Mouse (Mus musculus): Measurements from ENCODE around the gene Itgb6.

Itgb6 gene

DNA sequence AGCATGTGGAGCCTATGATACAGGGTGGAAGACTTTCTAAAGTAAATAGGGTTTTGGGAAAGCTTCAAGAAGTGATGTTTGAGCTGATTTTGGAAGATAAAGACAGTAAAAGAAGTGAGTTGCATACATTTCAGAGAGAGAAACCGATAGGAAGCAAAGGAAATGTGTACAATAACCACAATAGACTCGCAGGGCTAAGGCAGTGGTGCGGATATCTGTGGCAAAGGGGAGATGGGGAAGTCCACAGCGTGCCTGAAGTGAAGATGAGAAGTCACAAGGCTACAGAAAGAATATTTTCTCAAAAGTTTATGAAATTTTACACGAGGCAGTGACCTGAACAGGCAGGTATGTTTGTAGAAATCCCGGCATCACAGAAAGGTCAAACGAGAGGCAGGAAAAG, 100.3 kb downstream of the Itgb6 start:
- in situ Hi-C loops (cut with MboI): no loop called here

GRCm38 (mm10) chr2:60614758-60615157, 107.7 kb downstream of the Itgb6 start:
- in situ Hi-C loops (cut with MboI): no loop called here

- in situ Hi-C loops (cut with MboI): no loop called here
Observed at GRCm38 (mm10) chr2:60613857-60614228, 108.6 kb downstream of the Itgb6 start.

GRCm38 (mm10) chr2:60612906-60613856, 109.3 kb downstream of the Itgb6 start:
- in situ Hi-C loops (cut with MboI): no loop called here

- in situ Hi-C loops (cut with MboI): no loop called here
Observed at GRCm38 (mm10) chr2:60611622-60612021, 110.8 kb downstream of the Itgb6 start.

- in situ Hi-C loops (cut with MboI): no loop called here
Observed at GRCm38 (mm10) chr2:60609436-60610199, 112.8 kb downstream of the Itgb6 start.

DNA sequence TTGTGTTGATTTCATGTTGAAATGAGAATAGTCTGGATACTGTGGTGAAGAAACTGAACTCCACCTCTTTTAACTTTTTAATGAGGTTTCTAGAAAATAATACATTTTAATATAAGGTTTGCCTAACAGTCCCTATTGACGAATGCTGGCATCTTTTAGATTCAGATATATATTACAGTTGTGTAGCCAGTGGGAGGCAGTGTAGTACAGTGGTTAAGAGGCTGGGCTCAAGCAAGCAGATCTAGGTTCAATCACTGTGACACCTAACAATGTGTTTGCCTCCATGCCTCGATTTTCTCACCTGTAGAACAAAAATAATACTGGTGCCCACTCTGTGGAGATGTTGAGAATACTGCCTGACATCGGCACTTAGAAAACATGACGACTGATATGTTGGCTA, 114.5 kb downstream of the Itgb6 start:
- in situ Hi-C loops (cut with MboI): no loop called here

- in situ Hi-C loops (cut with MboI): no loop called here
Observed at GRCm38 (mm10) chr2:60601326-60601725, 121.1 kb downstream of the Itgb6 start.

- in situ Hi-C loops (cut with MboI): no loop called here
Observed at GRCm38 (mm10) chr2:60600863-60601262, 121.6 kb downstream of the Itgb6 start.

GRCm38 (mm10) chr2:60583416-60583815, 139.0 kb downstream of the Itgb6 start:
- in situ Hi-C loops (cut with MboI): no loop called here

- in situ Hi-C loops (cut with MboI): no loop called here
Observed at GRCm38 (mm10) chr2:60554561-60554960, 167.9 kb downstream of the Itgb6 start.

DNA sequence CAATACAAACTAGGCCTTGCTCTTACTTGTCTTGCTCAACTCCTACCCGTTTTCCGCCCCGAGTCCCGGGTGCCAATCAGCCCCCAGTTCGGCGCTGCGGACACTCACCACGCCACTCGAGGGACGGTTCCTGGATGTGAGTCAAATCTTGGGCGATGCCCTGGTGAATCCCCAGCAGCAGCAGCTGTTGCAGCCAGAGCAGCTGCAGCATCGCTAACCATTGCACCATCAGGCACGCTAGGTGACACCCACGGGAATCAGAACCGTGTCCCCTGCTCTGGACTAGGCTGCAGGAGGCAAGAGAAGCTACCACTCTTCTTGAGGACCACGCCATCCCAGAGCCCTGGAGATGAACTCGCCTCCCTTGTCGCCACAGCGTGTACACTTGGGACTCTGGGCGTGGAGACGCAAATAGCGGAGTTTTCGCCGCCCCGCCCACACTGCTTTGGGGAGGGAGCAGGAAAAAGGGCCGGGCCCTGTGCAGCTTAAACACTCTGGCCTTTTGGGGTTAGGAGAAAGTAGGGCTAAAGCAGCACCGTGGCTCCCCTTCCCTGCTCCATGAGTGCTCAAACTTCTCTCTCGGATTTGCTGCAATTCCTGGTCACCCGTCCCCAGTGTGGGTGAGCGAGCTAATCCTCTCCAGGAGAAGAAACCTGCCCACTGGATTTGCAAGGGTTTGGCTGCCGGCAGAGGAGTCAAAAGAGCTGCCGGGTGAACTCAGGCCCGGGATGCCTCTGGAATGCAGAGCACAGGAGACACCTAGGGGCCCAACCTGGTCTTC, 169.4 kb downstream of the Itgb6 start, which contains the start of gene Pla2r1:
TSS of gene Pla2r1 (minus strand) at position 407 of the 781 bp plus-strand sequence.
- in situ Hi-C loops (cut with MboI): no loop called here

DNA sequence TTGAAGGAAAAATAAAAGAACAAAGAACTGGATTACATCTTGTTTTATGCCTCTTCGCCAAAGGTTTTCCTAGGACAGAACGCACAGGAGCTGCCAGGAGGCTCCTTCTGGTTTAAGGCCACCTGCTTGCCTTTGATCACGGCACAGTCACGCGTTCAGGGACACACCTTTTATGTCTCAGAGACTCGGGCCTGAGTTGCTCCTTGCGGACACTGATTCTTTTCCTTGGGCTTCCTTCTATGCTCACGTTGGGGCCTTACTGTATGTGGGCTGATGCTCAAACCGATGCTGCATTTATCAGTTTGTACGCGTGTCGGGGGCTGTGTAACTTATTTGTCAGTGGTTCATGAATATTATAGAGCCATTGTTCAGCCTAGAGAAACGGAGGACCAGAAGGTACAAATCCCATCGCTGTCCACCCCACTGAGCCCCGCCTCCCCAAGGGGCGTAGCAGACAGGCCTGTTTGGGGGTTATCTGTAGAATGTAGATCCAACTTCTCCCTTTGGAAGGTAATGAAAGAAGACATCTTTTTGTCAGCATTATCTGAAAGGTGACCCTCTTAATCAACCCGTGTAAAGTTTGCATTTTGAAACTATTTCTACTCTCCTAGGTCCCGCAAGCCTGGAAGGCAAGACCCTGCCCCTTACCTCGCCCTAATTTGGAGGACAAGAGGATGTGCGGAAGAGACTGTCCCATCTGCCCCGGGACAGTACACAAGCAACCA, 170.1 kb downstream of the Itgb6 start:
- in situ Hi-C loops (cut with MboI): no loop called here

- in situ Hi-C loops (cut with MboI): no loop called here
Observed at GRCm38 (mm10) chr2:60551673-60552072, 170.8 kb downstream of the Itgb6 start.

GRCm38 (mm10) chr2:60550521-60550920, 171.9 kb downstream of the Itgb6 start:
- in situ Hi-C loops (cut with MboI): no loop called here

- in situ Hi-C loops (cut with MboI): no loop called here
Observed at GRCm38 (mm10) chr2:60549851-60550250, 172.6 kb downstream of the Itgb6 start.
